Mouse (Mus musculus): Measurements from ENCODE around the gene Snn.
A peak's percentile ranks its signal among the peaks of the same experiment; 100 is the strongest.
"Not testable (repeated sequence)": the region's sequence is repeated elsewhere in the genome, so short reads cannot be mapped to it uniquely, and the experiment has no call there.

Gene Snn

DNA sequence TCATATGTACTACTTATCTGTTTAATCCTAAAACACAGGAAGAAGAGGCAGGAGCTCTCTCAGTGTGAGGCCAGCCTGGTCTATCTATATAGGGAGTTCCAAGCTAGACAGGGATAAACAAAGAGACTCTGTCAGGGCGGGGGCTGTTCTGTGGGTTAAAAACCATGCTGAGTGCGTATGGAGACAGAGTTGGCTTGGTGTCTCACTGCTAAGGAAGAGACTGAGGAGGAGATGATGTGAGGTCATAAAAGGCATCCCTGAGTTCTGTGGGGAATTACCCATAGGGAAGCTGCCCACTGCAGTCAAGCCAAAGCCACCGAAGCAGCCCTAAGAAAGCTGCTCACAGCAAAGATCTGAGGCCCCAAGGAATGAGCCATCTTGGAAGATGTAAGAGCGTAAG, at the start of gene Snn:
Gene Snn (plus strand): TSS at position 301 of the 400 bp plus-strand sequence.
- ATAC-seq (ENCODE audit: low TSS enrichment), result no peak

DNA sequence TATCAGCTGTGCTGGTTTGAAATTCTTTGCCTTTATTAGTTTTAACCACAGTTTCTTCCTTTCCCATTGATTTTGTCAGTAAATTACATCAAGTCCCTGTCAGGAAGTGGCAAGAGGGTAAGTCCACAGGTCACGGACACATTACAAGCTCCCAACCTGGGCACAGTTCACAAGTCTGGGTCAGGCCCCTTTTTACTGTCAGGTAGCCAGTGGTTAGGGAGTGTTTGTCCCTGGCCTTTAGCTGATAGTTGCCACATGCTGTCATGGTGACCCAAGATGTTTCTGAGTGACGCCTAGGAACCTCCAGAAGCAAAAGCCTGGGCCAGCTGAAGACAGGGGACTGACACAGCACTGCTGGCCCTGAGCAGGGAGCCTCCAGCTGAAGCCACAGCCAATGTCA, 49.5 kb upstream of the Snn start:
- ATAC-seq (ENCODE audit: low TSS enrichment), result no peak

DNA sequence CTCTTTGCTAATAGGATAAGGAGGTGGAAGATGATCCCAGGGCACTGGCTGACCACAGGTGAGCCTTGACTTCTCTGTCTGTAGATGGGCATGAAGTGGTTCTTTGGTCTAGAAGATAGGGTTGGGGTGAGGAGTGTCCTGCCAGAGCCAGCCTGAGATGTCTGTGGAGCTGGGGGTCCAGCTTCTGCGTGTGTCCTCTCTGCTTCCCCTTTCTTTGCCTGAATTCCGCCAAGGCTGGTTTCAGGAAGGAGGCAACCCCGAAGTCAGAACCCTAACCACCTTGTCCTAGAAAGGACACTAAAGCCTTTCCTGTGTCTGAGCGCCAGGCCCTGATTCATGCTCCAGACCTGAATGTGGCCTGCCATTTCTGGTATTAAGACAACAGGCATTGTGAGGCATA, 48.8 kb upstream of the Snn start:
- no peak for ATAC-seq (ENCODE audit: low TSS enrichment)

DNA sequence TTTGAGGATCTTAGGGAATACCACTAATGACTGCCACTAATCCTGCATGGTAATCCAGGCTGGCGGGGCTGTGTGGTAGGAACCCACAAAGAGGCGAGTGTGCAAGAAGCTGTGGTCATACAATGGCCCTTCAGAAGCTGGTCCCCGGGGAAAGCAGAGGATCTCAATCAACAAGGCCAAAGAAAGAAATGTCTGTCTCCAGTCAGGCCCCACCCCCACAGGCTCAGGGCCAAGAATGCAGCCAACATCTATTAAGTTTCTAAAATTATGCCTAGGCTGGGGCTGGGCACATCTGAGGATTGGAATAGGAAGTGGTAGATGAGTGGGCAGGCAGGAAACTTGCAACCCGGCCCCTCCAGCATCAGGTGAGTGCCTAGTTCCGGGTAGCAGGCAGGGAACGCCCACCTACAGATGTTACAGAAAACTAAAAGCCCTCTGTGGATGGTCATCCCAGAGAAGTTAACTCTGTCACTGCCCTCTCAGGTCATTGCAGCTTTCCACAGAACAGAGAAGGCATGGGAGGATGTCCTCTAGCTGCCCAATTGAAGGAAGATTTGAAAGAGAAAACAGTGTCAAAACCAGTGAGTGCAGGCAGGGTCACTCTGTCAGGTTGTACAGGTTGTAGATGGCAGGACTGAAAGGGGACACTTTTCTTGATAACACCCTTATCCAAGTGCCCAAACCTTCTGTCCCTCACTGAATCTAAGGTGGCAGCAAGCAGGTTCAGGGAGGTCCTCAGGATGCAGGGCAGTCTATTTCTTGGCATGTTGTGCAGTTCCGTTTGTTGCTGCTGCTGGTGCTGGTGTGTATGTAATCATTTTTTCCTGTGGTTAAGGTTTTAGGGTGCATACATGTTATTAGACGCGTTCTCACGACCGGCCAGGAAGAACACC, 47.9 kb upstream of the Snn start:
- ATAC-seq (ENCODE audit: low TSS enrichment), result peak; percentile 64; the same call in 1 of the 2 replicates

DNA sequence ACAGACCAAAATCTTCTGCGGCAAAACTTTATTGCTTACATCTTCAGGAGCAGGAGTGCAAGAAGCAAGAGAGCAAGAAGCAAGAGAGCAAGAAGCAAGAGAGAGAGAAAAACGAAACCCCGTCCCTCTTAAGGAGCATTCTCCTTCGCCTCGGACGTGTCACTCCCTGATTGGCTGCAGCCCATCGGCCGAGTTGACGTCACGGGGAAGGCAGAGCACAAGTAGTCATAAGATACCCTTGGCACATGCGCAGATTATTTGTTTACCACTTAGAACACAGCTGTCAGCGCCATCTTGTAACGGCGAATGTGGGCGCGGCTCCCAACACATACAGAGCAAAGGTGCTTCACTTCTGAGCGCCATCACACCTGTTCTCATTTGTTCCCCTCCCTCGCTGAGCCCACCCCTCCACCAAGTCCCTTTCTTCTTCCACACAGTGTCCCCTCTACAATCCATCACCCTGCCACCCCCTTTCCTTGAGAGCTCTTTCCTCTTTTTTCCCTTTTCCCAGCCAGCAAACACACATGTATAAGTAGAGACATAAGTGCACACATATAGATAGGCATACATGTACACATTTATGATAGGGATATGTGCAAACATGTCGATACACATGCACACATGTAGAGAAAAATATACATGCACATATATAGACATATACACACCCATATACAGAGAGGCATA, 47.1 kb upstream of the Snn start:
- not testable (repeated sequence) for ATAC-seq (ENCODE audit: low TSS enrichment)

DNA sequence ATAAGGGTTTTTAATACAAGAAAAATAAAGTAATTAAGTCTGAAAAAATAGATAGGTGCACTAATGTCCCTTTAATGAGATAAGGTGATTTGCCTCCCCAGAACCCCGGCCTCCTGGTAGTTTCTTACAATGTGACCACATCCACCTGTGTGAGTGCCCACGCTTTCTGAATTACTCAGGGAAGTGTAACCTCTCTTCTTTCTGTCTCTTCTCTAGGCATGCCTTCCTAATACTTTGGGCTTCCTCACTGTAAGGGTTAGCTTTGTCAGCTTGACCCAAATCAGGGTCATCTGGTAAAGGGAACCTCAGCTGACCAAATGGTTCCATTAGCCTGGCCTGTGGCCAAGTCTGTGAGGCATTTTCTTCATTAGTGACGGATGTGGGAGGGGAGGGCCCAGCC, 46.3 kb upstream of the Snn start:
- ATAC-seq (ENCODE audit: low TSS enrichment), result no peak

DNA sequence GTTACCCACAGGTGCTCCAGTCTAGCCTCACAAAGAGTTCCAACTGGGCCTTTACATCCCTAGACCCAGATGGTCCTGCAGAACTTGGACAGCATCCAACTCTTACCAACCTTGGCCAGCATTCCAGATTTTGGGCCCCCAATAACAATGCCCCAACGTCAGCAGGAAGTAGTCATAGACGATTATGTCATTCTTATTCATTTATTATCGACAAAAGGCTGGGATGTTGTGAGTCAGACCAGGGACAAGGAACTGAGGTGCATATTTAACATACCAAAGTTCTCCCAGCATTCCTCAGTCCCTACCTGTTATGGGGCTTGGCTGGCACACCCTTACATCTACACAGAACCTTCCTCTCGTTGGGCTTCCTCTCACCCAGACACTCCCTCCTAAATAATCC, 44.4 kb upstream of the Snn start:
- ATAC-seq (ENCODE audit: low TSS enrichment), result no peak

DNA sequence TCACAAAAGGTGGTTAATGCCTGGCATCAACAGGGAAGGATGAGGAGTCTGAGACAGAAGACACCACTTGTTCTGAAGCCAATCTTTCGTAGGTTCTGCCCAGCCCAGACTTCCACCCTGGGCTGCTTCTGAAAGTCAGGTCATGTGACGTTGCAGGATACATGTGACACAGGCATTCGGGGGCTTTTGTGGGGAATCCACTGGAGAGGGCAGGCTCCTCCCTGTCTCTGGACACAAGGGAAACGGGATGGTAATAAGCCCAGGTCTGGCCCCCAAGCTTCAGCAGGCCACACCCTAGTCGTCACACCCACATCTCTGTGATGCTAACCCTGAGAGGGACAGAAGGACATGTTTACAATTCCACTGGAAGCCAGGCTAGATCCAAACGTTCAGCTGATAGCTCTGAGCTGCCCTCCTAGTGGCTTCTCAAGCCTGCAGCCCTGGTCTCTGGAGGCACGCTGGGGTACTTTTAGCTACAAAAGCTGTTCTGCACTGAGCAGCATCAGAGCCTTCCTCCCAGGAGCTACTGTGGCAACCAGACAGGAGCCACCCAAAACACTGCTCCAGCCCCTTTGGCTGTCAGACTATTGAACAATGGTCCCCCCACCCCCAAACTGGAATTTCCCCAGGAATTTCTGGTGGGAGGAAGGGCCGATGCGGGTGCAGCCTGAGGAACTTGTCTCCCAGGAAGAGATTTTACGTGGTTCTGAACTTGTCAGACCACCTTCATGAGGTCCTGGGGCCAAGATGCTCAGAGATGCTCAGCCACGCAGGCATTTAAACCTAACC, 42.7 kb upstream of the Snn start:
- ATAC-seq (ENCODE audit: low TSS enrichment), result no peak

DNA sequence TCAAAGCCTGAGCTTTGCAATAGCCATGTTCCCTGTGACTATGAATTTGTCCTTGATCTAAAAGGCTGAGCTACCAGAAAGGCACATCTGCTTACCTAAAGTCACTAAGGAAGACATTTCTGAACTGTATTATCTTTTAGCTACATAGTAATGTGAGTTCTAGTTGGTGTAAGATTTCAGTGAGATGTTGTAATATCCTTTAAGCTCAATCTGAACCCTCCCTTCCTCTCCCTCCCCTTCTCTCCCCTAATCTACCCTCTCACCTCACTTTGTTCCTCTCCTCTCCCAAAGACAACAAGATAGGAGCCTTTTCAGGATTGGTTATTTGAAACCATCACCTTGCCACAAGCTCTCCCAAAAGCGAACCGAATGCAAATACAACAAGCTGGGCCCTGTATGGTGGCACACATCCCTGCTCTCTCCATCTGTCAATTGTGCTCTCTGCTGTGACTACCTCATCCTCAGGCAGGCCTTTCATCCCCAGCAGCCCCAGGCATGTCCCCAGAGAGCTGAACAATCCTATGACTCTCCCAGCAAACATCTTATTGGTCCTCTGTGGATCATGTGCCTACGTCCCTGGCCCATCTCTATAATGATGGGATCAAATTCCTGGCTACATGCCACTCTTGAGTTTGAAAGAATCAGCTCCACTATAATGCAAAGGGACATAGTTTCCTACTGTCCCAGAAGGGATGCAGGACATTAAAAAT, 39.2 kb upstream of the Snn start:
- ATAC-seq (ENCODE audit: low TSS enrichment), result peak; percentile 69

DNA sequence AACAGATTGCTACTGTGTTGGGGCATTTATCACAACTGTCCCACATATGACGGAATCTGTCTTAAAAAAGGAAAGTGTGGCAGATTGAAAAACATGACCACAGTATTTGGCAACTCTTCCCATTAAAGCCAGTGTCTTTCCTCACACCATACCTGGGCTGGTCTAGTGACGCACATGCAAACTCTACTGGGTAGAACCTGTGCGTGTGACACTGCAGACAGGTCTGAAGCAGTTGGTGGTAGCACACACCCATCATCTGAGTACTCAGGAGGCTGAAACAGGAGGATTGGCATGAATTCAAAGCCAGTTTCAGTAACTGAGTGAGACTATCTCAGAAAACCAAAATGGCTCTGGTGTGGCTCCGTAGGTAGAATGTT, 38.6 kb upstream of the Snn start:
- ATAC-seq (ENCODE audit: low TSS enrichment), result peak; percentile 11; the same call in 1 of the 2 replicates

DNA sequence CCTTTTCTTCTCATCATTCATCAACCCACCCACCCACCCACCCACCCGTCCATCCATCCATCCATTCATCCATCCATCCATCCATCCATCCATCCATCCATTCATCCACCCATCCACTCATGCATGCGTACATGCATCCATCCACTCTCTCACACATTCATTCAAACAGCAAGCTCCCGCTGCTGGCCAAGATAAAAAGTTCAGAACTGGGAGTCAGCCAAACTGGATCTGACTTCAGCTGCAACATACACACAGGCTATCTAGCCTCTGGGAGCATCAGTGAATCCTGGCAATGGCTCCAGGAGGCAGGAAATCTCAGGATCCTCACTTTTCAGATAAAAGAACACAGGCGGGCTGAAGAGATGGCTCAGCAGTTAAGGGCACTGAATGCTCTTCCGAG, 37.1 kb upstream of the Snn start:
- no peak for ATAC-seq (ENCODE audit: low TSS enrichment)

DNA sequence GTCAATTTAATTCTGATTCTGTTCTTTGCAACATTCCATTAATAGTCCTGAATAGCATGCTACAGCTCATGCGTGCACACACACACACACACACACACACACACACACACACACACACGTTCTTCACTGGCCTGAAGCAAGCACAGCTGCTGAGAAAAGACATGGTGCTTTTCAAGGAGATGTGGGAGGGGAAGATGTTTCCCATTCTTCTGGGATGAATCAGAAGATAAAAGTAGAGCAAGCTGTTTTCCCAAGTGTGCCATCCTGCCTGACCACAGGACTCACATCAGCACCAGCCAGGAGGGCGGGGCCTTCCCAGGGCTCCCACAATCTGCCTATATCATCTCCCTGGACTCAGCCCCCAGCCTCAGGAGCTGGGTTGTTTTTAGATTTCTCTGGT, 35.9 kb upstream of the Snn start:
- ATAC-seq (ENCODE audit: low TSS enrichment), result peak; percentile 81

DNA sequence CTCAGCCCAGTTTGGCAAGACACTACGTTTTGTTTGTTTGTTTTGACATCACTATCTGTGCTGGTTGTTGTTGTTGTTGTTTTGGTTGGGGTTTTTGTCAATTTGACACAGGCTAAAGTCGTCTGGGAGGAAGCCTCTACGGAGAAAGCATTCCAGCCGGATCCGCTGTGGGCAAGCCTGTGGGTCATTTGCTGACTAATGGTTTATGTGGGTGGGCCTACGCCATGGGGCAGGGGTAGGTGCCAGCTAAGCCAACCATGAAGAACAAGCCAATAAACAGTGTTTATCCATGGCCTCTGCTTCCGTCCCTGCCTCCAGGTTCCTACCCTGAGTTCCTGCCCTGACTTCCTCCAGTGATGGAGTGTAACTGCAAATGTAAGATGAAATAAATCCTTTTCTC, 32.5 kb upstream of the Snn start:
- ATAC-seq (ENCODE audit: low TSS enrichment), result no peak

DNA sequence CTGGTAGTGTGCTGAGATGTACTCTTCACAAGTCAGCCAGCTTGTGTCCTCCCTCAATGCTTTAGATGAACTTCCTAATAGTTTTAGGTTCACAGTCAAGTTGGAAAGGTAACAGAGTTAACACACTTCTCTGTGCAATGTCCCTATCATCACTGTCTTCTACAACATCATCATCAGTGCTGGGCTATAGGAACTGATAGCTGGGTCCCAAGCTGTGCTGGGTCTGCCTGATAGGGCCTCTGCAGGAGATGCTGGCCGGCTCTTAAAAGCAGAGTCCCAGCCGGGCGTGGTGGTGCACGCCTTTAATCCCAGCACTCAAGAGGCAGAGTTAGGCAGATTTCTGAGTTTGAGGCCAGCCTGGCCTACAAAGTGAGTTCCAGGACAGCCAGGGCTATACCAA, 29.9 kb upstream of the Snn start:
- no peak for ATAC-seq (ENCODE audit: low TSS enrichment)

DNA sequence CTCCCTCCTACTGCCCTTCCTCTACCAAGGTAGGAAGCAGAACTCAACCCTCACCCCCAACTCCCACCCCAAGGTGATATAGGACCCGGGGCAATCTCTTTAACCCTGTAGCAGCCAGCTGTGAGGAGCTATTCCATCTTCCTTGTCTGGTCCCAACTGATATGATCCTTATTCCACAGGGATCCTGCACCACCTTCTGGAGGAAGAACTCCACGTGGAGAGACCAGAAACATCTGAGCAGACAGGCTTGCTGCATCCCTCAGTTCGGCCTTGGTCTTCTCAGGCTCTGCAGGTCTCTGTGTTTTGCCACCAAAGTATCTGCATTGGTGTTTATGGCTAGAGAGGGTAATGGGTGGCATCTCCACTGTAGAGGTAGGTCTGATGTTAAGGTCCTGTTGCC, 29.4 kb upstream of the Snn start:
- ATAC-seq (ENCODE audit: low TSS enrichment), result no peak; the same call in 1 of the 2 replicates

DNA sequence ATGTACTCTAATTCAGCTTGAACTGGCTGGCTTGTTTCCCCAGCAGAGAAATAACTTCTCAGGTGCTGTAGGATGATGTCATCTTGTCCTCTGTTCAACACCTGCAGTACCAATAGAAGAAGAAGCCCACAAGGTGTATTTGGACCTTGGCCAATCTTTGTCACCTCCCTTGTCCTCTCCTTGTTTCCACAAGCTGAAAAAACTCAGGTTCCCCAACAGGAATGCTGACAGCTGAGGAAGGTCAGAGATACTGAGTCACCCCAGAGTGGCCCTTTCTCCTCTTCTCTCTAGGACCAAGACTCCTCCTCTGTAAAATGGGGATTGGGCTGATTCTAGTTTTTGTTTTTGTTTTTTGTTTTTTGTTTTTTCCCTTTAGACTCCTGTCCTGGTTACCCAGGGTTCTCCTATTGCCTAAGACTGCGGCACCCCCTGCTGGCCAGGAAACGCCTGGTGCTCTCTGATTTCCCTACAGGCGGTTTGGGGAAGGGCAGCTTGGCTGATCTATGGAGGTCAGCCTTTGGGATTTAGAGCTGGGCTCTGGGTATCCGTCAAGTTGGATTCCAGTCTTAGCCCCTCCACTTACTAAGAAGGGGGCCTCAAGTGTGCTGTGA, 26.4 kb upstream of the Snn start:
- ATAC-seq (ENCODE audit: low TSS enrichment), result peak; percentile 81

DNA sequence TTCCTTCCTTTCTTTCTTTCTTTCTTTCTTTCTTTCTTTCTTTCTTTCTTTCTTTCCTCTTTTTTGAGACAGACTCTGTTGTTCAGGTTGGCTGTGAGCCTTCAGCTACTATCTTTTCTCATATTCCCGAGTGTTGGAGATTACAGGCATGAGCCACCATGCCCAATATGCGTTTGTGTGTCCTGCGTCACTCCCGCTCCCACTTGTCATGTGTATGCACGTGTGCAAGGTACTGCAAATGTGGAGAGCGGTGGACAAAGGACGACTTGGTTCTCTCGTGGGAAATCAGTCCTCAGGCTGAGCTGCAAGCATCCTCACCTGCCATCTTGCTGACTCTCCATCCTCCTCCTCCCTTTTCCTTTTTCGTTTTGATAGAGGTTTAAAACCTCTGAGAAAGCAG, 25.5 kb upstream of the Snn start:
- no peak for ATAC-seq (ENCODE audit: low TSS enrichment)

DNA sequence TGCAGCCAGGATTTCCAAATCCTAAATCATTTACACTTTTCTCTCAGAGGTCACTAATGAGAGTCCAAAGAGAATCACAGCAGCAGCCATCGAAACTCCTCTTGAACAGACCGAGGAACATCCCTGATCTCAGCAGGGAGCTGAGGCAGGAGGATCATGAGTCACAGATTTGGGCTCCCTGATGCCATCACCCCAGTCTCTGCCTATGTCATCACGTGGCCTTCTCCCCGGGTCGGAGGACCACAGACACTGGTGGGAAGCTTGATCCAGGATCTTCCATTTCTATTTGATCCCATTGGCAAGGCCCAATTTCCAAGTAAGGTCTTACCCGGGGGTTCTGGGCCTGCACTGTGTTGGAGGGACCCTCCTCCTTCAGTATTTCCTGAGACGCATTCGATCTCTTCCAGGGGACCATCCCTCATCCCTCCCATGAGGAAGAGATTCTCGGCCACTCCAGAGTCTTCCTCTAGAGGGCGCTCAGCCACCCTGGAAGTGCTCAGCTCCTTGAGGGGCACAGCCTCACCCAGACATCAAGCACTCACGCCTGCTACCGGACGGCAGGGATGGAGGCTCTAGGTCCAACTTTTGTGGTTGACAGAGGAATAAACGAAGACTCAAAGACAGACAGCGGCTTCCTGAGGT, 24.8 kb upstream of the Snn start:
- peak; percentile 85 for ATAC-seq (ENCODE audit: low TSS enrichment)

DNA sequence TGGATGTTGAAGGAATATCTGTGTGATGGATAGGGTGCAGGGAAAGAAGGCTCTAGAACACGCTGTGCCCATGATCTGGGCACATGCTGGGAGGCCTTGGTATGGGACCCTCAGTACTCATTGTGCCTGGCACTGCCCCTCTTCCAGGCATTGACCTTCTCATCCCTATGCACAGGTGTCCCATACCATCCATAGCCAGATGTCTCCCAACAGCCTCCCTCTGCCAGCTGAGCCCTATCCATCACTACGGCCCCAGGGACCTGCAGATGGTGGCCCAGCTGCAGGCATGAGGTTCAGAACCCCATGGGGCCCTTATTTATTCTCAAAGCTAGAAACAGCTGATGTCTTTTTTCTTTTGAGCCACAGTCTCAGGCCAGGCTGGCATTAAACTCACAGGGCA, 20.1 kb upstream of the Snn start:
- ATAC-seq (ENCODE audit: low TSS enrichment), result no peak

DNA sequence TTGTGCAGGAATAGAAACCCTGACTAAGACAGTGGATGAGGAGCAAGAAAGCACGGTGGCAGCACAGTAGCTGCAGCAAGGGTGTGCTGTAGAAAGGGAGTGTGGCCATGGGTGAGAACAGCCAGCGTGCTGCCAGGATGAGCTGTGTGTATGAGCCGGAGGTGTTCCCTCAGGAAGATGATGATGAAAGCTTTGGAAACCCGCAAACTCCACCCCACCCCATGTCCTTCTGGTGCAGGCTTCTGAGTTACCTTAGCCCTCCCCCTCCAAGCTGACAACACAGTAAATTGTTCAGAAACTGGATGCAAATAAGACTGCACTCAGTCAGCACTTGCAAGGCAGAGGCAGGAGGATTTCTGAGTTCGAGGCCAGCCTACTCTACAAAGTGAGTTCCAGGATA, 17.5 kb upstream of the Snn start:
- ATAC-seq (ENCODE audit: low TSS enrichment), result no peak

DNA sequence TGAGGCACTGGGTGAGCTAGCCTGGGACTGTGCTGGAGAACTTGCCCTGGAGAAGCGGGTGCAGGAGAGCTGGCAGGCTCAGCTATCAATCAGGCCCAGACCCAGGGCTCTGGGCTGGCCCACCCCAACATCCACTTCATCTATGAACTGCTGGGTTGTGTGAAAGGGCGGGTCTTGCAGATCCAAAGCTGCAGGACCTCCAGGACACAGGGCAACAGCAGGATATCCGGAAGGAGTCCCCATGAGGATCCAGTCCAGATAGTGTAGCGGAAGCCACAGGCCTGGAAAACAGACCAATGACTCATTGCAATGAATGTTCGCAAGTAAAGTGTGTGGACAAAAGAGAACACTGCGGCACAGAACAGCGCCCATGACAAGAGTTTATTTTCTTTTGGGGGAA, 14.3 kb upstream of the Snn start:
- ATAC-seq (ENCODE audit: low TSS enrichment), result no peak

All from frontal cortex, adult (tissue).